Mouse (Mus musculus) splenic B cell, adult 2 months (primary cell): ENCODE results near the gene Tagln.
A peak's percentile ranks its signal among the peaks of the same experiment; 100 is the strongest.

Experiments
- DNase-seq: peaks from one replicate; pipeline ENCODE4 v3.0.0-alpha.2; 2011; ENCODE audit warnings: low read depth, low spot score
- H3K27me3 ChIP-seq: 2 replicates; pipeline ENCODE4 v1.6.1; 2012; ENCODE audit warnings: mild to moderate bottlenecking, low read length, moderate library complexity, mixed read lengths; ENCODE audit not compliant: control insufficient read depth, poor library complexity, insufficient read depth, severe bottlenecking
- H3K36me3 ChIP-seq: 2 replicates; pipeline ENCODE4 v1.6.1; 2012; ENCODE audit warnings: mild to moderate bottlenecking, low read length, moderate library complexity, mixed read lengths; ENCODE audit not compliant: control insufficient read depth, poor library complexity, insufficient read depth, severe bottlenecking

Gene Tagln

GRCm38 (mm10) chr9:45954294-45955106 is 18.6 kb upstream of the Tagln start:
- H3K27me3 ChIP-seq: no peaks in the 10 kb centered on the region
- peak; percentile 66 for DNase-seq
- peaks cover 4% of the 10 kb centered on the region for H3K36me3 ChIP-seq

DNA sequence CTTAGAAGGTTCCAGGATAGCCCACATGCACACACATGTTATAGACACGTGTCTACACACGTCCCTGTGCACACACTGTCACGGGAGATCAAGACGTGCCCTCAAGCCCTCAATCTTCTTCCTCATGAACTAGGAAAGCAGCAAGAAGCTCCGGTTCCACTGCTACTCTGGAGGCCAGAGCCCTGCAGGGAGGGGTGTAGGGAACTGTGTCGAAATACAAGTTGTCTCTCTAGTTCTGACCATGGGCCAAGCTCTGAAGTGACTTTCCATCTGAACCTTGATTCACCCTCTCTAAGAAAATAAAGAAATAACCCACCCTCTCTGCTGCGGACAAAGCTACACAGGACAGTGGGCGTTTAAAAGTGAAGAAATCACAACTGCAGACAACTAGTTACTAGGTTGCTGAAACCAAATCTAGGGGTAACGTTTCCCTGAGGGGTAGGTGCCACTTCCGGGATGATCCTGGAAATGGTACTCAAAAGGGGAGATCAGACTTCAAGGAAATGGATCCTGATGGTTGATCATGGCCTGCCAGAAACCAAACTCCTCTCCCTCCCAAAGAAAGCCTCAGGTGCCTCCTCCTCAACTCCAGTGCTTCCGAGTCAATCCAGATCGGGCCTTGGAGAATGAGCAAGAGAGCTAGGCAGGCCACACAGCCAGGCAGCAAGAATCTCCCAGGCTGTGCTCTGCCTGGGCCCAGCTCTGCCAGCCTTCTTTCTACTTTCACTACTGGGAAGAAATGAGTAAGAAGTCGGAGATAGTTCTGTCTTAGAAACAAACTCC is 17.8 kb upstream of the Tagln start:
- no peak for DNase-seq
- H3K27me3 ChIP-seq: no peaks in the 10 kb centered on the region
- peaks cover 7% of the 10 kb centered on the region for H3K36me3 ChIP-seq

GRCm38 (mm10) chr9:45952890-45953289 is 17.0 kb upstream of the Tagln start:
- H3K36me3 ChIP-seq: peaks cover 7% of the 10 kb centered on the region
- no peaks in the 10 kb centered on the region for H3K27me3 ChIP-seq
- DNase-seq: no peak

DNA sequence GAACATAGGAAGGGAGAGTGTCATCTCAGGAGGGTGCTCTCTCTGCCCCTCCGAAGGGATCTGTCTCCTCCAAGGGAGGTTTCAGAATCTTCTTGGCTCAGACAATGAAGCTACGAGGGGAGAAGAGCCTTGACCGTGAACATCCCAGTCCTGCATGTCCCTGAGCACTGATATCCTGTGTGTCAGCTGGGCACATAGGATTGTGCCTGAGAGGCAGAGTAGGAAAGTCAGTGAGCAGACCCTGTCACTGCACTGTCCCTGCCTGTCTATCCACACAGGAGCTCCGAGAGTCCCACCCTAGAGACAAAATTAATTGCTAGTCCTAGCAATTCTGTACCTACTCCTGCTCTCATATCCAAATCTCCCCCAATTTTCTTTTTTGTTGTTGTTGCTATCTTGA is 16.2 kb upstream of the Tagln start:
- H3K36me3 ChIP-seq: peaks cover 7% of the 10 kb centered on the region
- no peak for DNase-seq
- H3K27me3 ChIP-seq: no peaks in the 10 kb centered on the region

DNA sequence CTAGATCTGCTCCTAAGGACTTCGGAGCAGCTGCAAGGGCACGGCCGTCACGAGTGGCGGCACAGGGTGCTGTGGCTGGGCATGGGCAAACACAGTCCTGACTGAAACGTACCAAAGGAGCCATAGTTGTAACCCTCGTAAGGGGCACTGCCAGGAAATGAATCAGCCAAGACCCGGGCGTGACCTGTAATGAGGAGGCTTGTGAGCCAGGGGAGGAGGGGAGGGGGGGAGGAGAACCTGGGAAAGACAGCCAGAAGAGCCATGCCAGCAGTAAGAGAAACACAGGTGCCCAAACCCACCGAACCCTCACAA is 11.0 kb upstream of the Tagln start:
- peaks cover 15% of the 10 kb centered on the region for H3K36me3 ChIP-seq
- no peak for DNase-seq
- H3K27me3 ChIP-seq: no peaks in the 10 kb centered on the region

DNA sequence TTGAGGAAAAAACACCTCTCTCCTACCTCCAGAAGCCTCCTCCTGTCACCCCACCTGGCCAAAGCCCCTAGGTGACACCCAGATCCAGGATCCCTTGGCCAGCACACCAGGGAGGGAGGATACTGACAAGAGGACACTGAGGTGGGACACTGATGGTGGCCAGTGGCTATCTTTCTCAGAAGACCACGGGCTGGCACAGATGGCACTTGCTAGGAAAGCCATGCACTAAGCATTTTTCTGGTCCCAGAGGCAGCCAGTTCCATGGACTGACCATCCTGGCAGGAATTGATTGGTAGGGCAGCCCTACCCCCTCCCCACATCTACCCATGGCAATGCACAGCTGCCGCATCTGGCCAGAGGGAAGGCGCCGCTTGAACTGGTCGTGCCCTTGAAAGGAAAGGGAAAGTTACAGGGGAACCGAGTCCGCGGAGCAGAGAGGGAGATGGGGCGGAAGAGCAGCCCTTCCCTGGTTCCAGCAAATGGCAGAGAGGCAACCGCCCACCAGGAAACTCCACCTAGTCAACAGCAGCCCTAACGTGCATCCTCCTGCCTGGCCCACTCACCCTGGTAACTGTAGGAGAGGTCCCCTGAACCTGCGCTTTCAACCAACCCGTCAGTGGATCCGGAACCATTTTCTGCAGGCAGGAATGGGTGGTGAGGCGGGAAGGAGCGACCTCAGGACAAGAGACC is 10.5 kb upstream of the Tagln start:
- no peak for DNase-seq
- no peaks in the 10 kb centered on the region for H3K27me3 ChIP-seq

GRCm38 (mm10) chr9:45945721-45946120 is 9.9 kb upstream of the Tagln start:
- Histone ChIP-seq H3K27me3 (no peaks in the 10 kb centered on the region), H3K36me3 (peaks cover 17% of the 10 kb centered on the region)
- peak; percentile 38 for DNase-seq

More for the DNA sequence above, 10.5 kb upstream of the Tagln start:
- H3K36me3 ChIP-seq: peaks cover 19% of the 10 kb centered on the region

DNA sequence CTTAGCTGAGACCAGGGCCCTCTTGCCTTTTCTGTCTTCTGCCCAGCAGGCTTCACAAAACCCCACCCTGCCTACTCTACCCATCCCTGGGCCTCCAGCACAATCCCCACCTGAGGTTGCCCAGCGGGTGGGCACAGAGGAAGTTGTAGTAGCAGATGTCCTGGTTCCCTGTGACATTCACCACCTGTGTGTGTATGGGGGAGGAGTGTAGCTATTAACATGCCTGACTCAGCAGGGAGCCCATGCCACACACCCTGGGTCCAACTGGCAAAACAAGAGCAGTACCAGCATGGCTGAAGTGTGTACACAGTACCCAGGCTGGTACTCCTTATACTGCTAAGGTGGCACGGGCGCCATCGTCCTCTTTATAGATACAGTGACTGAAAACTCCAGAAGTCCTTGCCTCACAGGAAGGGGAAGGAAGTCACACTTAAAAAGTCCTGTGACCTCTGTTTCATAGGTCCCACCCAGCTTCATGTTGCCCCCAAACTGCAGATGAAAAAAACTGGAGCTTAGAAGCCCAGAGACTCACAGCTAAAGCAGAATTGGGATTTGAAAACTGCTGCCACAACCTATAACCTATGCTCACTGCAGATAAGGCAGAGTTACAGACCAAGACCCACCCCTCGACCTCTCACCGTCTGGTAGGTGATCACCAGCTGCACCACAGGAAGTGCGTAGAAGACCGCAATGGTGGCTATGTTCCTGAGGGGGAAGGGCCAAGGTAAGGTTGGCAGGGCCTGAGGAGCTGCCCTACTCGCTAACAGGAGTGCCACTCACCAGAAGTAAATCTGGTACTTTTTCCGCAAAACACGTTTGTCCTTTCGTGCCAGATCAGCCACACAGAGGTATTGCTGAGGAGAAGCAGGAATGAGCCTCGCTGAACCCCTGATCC is 8.9 kb upstream of the Tagln start:
- DNase-seq: peak; percentile 93
- H3K36me3 ChIP-seq: peaks cover 17% of the 10 kb centered on the region
- no peaks in the 10 kb centered on the region for H3K27me3 ChIP-seq

DNA sequence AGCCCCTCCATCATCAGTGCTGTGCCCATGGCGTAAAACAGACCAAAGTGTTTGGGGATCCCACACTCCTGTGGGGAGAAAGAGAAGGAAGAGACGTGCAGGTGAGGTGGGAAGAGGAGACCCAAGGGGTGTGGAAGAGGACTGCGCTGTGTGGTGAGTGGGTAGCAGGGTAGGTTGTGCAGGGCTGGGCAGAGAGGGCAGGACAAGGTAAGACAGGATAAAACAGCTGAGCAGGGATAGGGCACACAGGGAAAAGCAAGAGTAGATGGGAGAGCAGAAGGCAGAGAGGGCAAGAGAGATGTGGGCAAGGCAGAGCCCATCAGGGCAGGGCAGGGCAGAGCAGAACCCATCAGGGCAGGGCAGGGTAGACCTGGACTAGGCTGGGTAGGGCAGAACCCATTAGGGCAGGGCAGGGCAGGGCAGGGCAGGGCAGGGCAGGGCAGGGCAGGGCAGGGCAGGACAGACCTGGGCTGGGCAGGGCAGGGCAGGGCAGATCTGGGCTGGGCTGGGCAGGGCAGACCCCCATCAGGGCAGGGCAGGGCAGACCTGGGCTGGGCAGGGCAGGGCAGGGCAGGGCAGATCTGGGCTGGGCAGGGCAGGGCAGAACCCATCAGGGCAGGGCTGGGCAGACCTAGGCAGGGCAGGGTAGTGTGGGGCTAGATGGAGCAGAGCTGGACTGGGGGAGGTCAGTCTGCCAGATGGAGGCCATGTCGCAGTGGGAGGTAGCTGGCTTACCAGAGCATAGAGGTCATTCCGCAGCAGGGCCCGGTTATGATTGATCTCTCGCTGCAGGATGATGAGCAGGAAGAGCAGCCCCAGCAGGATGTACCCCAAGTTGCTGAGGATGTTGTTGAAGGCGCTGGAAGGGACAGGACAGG is 8.0 kb upstream of the Tagln start:
- no peaks in the 10 kb centered on the region for H3K27me3 ChIP-seq
- DNase-seq: no peak
- peaks cover 16% of the 10 kb centered on the region for H3K36me3 ChIP-seq

DNA sequence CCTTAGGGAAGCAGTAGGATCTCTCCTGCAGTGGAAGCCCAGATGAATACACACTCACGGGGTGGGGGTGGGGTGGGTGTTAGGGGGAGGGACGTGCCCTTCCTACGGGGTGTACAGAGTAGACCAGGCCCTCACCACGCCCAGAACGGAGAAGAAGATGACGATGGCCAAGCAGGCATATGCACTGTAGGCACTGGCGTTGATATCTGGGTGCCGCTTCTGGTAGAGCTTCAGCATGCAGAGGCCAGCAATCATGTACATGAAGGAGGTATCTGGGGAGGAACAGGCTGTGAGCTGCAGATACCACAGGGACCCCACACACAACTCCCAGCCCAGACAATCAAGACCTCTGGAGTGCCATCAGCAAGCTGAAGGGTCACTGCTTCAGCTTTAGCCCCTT is 7.1 kb upstream of the Tagln start:
- no peak for DNase-seq
- peaks cover 20% of the 10 kb centered on the region for H3K36me3 ChIP-seq
- no peaks in the 10 kb centered on the region for H3K27me3 ChIP-seq

DNA sequence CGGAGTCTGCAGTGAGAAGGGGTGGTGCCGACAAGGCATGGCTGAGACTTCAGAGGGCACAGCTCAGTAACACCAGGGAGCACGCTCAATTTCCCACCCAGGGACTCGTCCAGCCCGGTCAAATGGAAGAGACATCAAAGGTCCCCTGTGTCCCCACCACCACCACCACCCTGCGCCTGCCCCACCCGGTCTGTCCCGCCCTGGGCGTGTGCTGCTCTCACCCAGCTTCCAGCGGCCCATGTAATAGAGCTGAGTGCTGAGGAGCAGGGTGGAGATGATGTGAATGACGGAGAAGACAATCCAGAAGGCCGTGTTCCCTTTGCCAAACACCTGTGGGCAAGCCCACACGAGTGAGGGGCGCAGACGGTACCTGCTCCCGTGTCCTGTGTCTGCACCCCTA is 6.6 kb upstream of the Tagln start:
- Histone ChIP-seq H3K27me3 (no peaks in the 10 kb centered on the region), H3K36me3 (peaks cover 20% of the 10 kb centered on the region)
- DNase-seq: no peak

DNA sequence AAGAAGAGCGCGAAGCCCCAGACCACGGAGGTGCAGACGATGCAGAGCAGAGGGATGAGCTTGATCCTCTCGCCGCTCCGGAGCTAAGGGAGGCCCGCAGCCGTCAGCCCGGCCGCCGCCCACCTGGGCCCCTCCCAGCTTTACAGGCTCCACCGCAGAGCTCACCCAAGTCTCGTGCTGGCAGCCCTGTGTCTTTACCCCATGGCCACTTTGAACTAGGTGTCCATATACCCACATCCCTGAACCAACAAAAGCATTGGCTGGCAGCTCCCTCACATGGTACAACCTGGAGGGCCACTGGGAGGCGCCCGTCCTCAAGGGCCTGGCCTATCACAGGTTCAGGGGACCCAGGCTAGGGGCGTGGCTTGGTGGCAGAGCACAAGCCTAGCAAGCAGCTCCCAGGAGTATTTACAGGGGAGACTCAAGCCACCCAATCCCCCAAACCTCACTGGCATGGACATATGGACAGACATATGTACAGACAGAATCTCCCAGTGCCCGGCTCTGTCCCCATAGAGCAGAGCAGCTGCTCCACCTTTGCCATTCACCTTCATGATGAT is 5.6 kb upstream of the Tagln start:
- Histone ChIP-seq H3K36me3 (peaks cover 20% of the 10 kb centered on the region), H3K27me3 (no peaks in the 10 kb centered on the region)
- DNase-seq: no peak

GRCm38 (mm10) chr9:45939794-45940193 is 3.9 kb upstream of the Tagln start:
- peaks cover 20% of the 10 kb centered on the region for H3K36me3 ChIP-seq
- DNase-seq: no peak
- no peaks in the 10 kb centered on the region for H3K27me3 ChIP-seq
